Mouse (Mus musculus) liver, embryonic 18 days (tissue): ENCODE results near the gene Crlf1. TPM values are rescaled to one million over a fixed set of nuclear protein-coding genes. Genes with fewer than 3 reads are reported as not detected.

ENCODE experiments used
- polyA plus RNA-seq: library from polyadenylated mRNA; depleted of rRNA; stranded (reverse); fragments of >200 nt; gene quantifications from 2 replicates; pipeline ENCODE4 v1.2.3, GENCODE M21; 2012; rRNA removed

The Crlf1 gene
- polyA plus RNA-seq, result 0.22 and 0.23 TPM in 2 replicates

DNA sequence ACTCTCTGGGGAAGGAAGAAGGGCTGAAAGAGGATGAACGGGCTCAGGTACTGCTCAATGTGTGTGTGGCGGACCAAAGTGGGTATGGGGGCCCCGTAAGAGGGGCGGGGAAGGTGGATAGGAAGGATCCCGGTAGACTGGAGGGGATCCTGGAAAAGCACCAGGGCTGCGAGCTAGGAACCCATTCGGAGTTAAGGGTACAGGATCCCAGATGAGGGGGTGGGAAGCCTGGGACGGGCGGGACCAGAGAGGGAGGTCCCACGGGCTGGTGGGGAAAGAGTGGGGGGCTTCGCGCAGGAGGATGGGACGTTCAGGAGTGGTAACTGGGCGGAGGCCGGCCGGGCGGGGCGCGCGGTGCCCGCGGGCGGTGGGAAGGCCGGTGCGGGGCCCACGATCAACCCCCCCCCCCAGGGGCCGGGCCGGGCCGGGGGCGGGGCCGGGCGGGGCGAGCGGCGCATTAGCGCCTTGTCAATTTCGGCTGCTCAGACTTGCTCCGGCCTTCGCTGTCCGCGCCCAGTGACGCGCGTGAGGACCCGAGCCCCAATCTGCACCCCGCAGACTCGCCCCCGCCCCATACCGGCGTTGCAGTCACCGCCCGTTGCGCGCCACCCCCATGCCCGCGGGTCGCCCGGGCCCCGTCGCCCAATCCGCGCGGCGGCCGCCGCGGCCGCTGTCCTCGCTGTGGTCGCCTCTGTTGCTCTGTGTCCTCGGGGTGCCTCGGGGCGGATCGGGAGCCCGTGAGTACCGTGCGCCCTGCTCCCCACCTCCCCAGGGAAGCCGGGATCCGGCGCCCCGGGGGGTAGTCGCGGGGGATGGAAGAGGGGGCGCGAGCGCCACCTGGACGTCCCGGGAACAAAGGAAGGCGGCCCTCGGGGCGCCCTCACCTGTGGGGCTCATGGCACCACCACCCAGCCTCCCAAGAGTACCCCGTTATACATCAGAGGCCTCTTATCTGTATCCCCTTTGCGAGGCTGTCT, at the start of gene Crlf1:
Gene Crlf1 (plus strand): TSS at position 495 of the 977 bp plus-strand sequence.

GRCm38 (mm10) chr8:70476333-70477268, 16.4 kb upstream of the Crlf1 start, which contains the start of gene Klhl26:
TSS of gene Klhl26 (minus strand) at chr8:70476968.

GRCm38 (mm10) chr8:70486941-70487520, 5.9 kb upstream of the Crlf1 start, which contains the start of gene Tmem59l:
TSS of gene Tmem59l (minus strand) at chr8:70487358.

GRCm38 (mm10) chr8:70506328-70507026, 13.5 kb downstream of the Crlf1 start, which contains the start of gene Rex1bd:
TSS of gene Rex1bd (minus strand) at chr8:70506752.

DNA sequence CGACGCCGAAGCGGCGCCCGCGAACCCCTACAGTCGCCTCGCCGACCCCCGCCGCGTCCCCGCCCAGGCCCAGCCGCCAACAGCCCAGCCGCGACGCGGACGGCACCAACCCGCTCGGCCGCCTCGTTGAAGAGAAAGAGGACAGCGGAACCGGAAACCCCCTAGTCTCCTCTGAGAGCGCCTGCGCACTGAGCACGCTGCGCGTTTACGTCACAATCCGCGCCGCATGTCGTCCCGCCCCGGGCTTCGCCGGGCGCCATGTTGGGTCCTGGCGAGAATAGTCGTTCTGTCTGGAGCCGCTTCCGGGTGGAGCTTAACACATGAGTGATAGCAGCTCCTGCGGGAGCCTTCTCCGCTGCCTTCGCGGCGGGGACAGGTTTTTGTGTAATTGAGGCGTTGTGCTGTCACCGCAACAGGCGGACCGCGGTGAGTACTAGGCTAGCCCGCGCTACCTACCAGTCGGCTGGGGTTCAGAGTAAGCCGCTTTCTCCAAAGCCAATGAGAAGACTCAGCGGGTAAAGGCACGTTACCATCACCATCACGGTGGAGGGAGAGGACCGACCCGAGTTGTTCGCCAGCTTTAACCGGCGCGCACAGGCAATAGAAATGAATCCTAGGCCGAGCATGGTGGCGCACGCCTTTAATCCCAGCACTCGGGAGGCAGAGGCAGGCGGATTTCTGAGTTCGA, 17.4 kb downstream of the Crlf1 start, which contains the start of gene Uba52:
Gene Uba52 (minus strand): TSS at position 574 of the 688 bp plus-strand sequence.

DNA sequence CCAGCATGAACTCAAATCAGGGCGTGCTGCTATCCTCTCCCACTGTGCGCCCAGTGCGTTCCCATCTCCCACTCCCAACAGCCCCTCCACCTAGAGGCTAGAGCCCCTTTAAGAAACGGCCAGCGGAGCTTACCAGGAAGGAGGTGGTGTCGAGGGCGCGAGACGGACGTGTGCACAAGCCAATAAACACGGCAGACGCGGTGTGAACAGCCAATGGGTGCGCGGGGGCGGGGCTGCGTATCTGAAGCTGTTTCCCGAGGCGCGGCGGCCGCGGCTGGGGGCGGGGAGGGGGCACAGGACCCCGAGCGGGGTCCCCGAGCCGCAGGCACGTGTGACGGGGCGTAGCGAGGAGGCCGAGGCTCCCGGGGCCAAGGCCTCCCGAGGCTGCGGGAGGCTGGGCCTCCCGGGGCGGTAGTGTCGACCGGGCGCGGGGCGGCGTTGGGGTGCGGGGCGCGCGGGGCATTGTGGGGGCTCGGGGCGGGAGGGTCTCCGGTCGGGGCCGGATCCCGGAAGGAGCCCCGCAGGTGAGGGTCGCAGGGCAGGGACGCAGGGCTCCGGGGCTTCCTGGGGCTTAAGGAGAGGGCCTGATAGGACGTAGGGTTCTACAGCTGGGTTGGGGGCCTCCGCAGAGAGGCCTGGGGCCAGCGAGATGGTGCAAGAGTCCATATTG, 34.7 kb downstream of the Crlf1 start, which contains the start of the genes Fkbp8 and Kxd1:
Gene Fkbp8 (plus strand): TSS at position 213 of the 670 bp plus-strand sequence.
Gene Kxd1 (minus strand): TSS at position 445 of the 670 bp plus-strand sequence.

GRCm38 (mm10) chr8:70539077-70539813, 46.3 kb downstream of the Crlf1 start, which contains the start of gene Ell:
TSS of gene Ell (plus strand) at chr8:70539457.

Other genes with a start within 250 kb of the Crlf1 start
- gene Homer3, start 210.3 kb upstream of the Crlf1 start, polyA plus RNA-seq, result 6.7 and 6.9 TPM in 2 replicates
- 16.9 and 18.1 TPM in 2 replicates for gene Ddx49, start 190.7 kb upstream of the Crlf1 start, polyA plus RNA-seq
- 193 and 196 TPM in 2 replicates for gene Cope, start 190.6 kb upstream of the Crlf1 start, polyA plus RNA-seq
- 0.07 and 0.09 TPM in 2 replicates for gene Cers1, start 177.4 kb upstream of the Crlf1 start, polyA plus RNA-seq
- gene Gdf1, start 163.3 kb upstream of the Crlf1 start, polyA plus RNA-seq, result 0.05 TPM in 1 of 2 replicates, not detected in the other
- 9.1 and 10.4 TPM in 2 replicates for gene Upf1, start 139.9 kb upstream of the Crlf1 start, polyA plus RNA-seq
- 2.0 and 2.9 TPM in 2 replicates for gene Comp, start 119.6 kb upstream of the Crlf1 start, polyA plus RNA-seq
- gene Crtc1, start 53.6 kb upstream of the Crlf1 start, polyA plus RNA-seq, result 2.5 and 3.1 TPM in 2 replicates
- gene Klhl26, start 16.2 kb upstream of the Crlf1 start, polyA plus RNA-seq, result 7.9 and 9.8 TPM in 2 replicates
- 0.02 and 0.08 TPM in 2 replicates for gene Tmem59l, start 5.8 kb upstream of the Crlf1 start, polyA plus RNA-seq
- gene Rex1bd, start 13.6 kb downstream of the Crlf1 start, polyA plus RNA-seq, result 43.3 and 47.6 TPM in 2 replicates
- gene Uba52, start 17.6 kb downstream of the Crlf1 start, polyA plus RNA-seq, result 848 and 888 TPM in 2 replicates
- 154 and 168 TPM in 2 replicates for gene Fkbp8, start 34.6 kb downstream of the Crlf1 start, polyA plus RNA-seq
- 35.7 and 38.3 TPM in 2 replicates for gene Kxd1, start 34.8 kb downstream of the Crlf1 start, polyA plus RNA-seq
- gene Ell, start 46.3 kb downstream of the Crlf1 start, polyA plus RNA-seq, result 13.9 and 18.2 TPM in 2 replicates
- gene Isyna1, start 101.2 kb downstream of the Crlf1 start, polyA plus RNA-seq, result 26.1 and 31.4 TPM in 2 replicates
- 24.5 and 28.9 TPM in 2 replicates for gene Ssbp4, start 115.7 kb downstream of the Crlf1 start, polyA plus RNA-seq
- 8.3 and 9.3 TPM in 2 replicates for gene Lrrc25, start 123.0 kb downstream of the Crlf1 start, polyA plus RNA-seq
- 3.7 and 6.3 TPM in 2 replicates for gene Gdf15, start 139.3 kb downstream of the Crlf1 start, polyA plus RNA-seq
- 19.5 and 19.7 TPM in 2 replicates for gene Pgpep1, start 167.2 kb downstream of the Crlf1 start, polyA plus RNA-seq
- 71.8 and 85.1 TPM in 2 replicates for gene Lsm4, start 180.1 kb downstream of the Crlf1 start, polyA plus RNA-seq
- gene Jund, start 205.8 kb downstream of the Crlf1 start, polyA plus RNA-seq, result 48.4 and 51.5 TPM in 2 replicates
- gene Iqcn, start 210.3 kb downstream of the Crlf1 start, polyA plus RNA-seq, result not detected in 2 replicates
- 0.02 and 0.05 TPM in 2 replicates for gene Gm3336, start 225.4 kb downstream of the Crlf1 start, polyA plus RNA-seq
- gene Pde4c, start 230.6 kb downstream of the Crlf1 start, polyA plus RNA-seq, result 6.5 and 7.5 TPM in 2 replicates